23 mouse cellular contexts compared by ENCODE assay signal in the genomic region with DNA sequence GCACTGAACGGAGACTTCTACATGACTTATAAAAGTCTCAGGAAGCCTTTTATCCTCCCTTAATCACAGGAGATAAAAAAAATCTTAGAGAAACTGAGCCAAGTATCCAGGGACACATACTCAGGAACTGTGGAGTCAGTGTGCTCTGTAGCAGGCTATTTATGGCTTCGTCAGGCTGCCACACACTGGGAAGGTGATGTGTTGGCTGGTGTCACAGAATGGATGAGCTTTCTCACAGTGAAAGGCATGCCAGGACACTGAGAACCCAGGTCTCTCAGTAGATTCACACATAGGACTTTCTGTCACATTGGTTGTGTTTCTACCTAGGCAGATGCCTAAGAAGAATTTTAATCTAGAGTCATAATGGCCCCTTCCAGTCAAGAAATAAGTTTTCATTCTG. TPM values are rescaled to one million over a fixed set of nuclear protein-coding genes. Genes with fewer than 3 reads are reported as not detected.
DNase-seq lines count a peak whose midpoint lies in the region; TF ChIP-seq lines count a peak whose summit lies in the region.
"Had no signal": no experiment of that assay in that cellular context is flagged by ENCODE, and none has a peak within 500 bp of the region (broad histone marks: within the 10 kb centered on the region; RNA-seq: fewer than 3 reads in every experiment).

No protein-coding gene starts in this region.

- 18% methylated on average over 2 of the region's 2 CpGs for WGBS in cerebellum, adult 2 months

- no peak for TF ChIP-seq CTCF in cerebellum, adult 2 months (IDR thresholded peaks at IDR 0.05; ENCODE audit: borderline replicate concordance, insufficient read depth, low read depth, low read length)

- intact Hi-C loops in left cerebral cortex, postnatal 14 days (cut with DNase I): loop anchor here (5.0 kb wide), 1 partner anchor 218 kb away; the partner anchor contains the start of gene Fam24a

- H3K27ac ChIP-seq in cerebellum, adult 2 months (ENCODE audit: insufficient read depth, low read length): no peak overlapping the region
- H3K27ac ChIP-seq: embryonic facial prominence, embryonic 13.5 days; hindbrain, embryonic 10.5 days; limb, embryonic 10.5 days; macrophage; neural tube, embryonic 12.5 days had no signal

- TF ChIP-seq POLR2A in cerebellum, adult 2 months (IDR thresholded peaks at IDR 0.05; ENCODE audit: borderline replicate concordance, insufficient read depth, low read length): no peak

- peak; percentile 89 for DNase-seq in heart, adult 11 months
- no peak for DNase-seq in heart, postnatal 4 days
- peak; percentile 19 to 44 for DNase-seq in left cerebral cortex, postnatal 14 days (ENCODE audit: low spot score in 2 of 2)
- no peak for DNase-seq in left cerebral cortex, adult 11 months (ENCODE audit: low spot score)
- peak; percentile 54 to 78 for DNase-seq in cerebellum, adult 2 months
- DNase-seq in right cerebral cortex, postnatal 25 days: peak; percentile 10
- no peak for DNase-seq in adrenal gland, adult (ENCODE audit: inconsistent age in 2 of 2, low spot score in 1 of 2)
- DNase-seq: B cell, adult 2 months; forebrain, postnatal 0 days; kidney, adult 2 months; kidney, postnatal 14 days; thymus, adult 18-20 months had no signal

- no peaks in the 10 kb centered on the region for H3K27me3 ChIP-seq in cerebellum, adult 2 months (ENCODE audit: control insufficient read depth, insufficient read depth, low read length)
- H3K27me3 ChIP-seq: embryonic facial prominence, embryonic 13.5 days; neural tube, embryonic 12.5 days had no signal

- H3K4me3 ChIP-seq in cerebellum, adult 2 months (replicated peaks; ENCODE audit: insufficient read depth, low read depth, low read length): no peak overlapping the region
- H3K4me3 ChIP-seq: embryonic facial prominence, embryonic 13.5 days; hindbrain, embryonic 10.5 days; limb, embryonic 10.5 days; neural tube, embryonic 12.5 days had no signal

- H3K4me1 ChIP-seq in cerebellum, adult 2 months (ENCODE audit: control insufficient read depth, insufficient read depth, low read length): peaks cover 18% of the 10 kb centered on the region
- H3K4me1 ChIP-seq: embryonic facial prominence, embryonic 13.5 days; hindbrain, embryonic 10.5 days; neural tube, embryonic 12.5 days had no signal

RNA-seq across cellular contexts. Expression of gene 4933402N03Rik, which starts 31.7 kb away (rescaled TPM):
- total RNA-seq in heart, postnatal 4 days (2021): not detected
- total RNA-seq in left cerebral cortex, postnatal 14 days (2021): not detected
- not detected in 2 replicates for polyA plus RNA-seq in cerebellum, adult 2 months (2012; rRNA removed)
- total RNA-seq: adrenal gland, postnatal 10 days; forebrain, postnatal 0 days; gastrocnemius, postnatal 4 days; monocyte, adult 5-6 weeks had no signal
- polyA plus RNA-seq: embryonic facial prominence, embryonic 13.5 days; forebrain, postnatal 0 days; hindbrain, embryonic 10.5 days; kidney, adult 2 months; limb, embryonic 10.5 days; liver, embryonic 11.5 days; lung, embryonic 14.5 days; macrophage; midbrain, embryonic 11.5 days; neural tube, embryonic 12.5 days had no signal

RNA-seq across cellular contexts. Expression of gene 5430419D17Rik, which starts 59.8 kb away (rescaled TPM):
- total RNA-seq in heart, postnatal 4 days (2021): 10 to 100 TPM in 1 of 2 experiments, 1 to 10 TPM in 1; 9.2 to 11.3 TPM
- not detected for total RNA-seq in left cerebral cortex, postnatal 14 days (2021)
- 0.30 and 0.38 TPM in 2 replicates for polyA plus RNA-seq in cerebellum, adult 2 months (2012; rRNA removed)
- total RNA-seq: adrenal gland, postnatal 10 days; gastrocnemius, postnatal 4 days; monocyte, adult 5-6 weeks had no signal
- polyA plus RNA-seq: embryonic facial prominence, embryonic 13.5 days; hindbrain, embryonic 10.5 days; kidney, adult 2 months; limb, embryonic 10.5 days; liver, embryonic 11.5 days; lung, embryonic 14.5 days; macrophage; midbrain, embryonic 11.5 days; neural tube, embryonic 12.5 days had no signal

Comparison
In these comparisons a context has a peak if more than half of its experiments do, and no peak if none do; other contexts are left out.
1. DNase-seq: peak in heart, adult 11 months (single experiment), left cerebral cortex, postnatal 14 days (2 of 2), cerebellum, adult 2 months (2 of 2) and right cerebral cortex, postnatal 25 days (single experiment); none in heart, postnatal 4 days (single experiment), left cerebral cortex, adult 11 months (single experiment) and adrenal gland, adult (0 of 2).
2. RNA of gene 5430419D17Rik, which starts 59.8 kb away (total RNA-seq): 9.2 to 11.3 TPM in heart, postnatal 4 days; not detected in left cerebral cortex, postnatal 14 days; every median in the first group is over 4 times any median in the second.